Mouse (Mus musculus) kidney, postnatal 36 days (tissue): ENCODE results near the gene Gm16181.

Experiments used
- DNase-seq, 2 experiments: peaks; one replicate each; pipeline ENCODE4 v3.0.0; 2021 to 2022; ENCODE audit warnings: mixed read lengths in 2 of 2

Gm16181 gene

DNA sequence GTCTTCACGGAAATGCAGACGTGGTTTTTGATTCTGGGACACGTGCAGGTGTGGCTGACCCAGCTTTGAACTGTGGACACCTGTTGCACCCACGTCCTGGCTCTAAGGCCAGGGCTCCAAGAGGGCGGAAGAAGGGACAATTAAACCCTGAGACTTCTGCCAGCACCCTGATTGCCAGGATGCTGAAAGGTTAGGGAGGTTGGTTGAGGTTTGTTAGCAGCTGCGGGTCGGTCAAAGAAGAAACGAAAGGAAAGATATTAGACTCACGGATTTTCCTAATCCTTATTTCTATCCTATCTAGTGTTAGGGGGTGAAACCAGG is 24.4 kb upstream of the Gm16181 start:
- DNase-seq: peak in 1 of 2 experiments; percentile 25

DNA sequence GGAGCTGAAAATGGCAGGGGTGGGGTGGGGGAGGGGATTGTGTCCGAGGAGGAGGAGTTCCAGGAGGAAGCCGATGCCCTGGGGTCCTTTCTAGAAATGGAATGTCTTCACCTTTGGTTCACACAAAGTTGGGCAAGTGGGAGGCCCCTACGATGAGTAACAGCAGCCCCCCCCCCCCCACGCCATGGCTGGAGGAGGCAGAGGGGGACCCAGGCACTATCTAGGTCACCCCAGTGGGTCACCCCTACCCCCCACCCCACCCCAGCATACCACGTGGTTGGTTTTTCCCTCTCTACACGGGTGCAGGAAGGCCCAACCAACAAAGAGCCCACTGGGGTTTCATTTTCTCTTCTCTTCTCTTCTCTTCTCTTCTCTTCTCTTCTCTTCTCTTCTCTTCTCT is 23.5 kb upstream of the Gm16181 start:
- DNase-seq: no peak

- no peak for DNase-seq
Observed at GRCm38 (mm10) chr17:35198029-35198428, 22.6 kb upstream of the Gm16181 start.

DNA sequence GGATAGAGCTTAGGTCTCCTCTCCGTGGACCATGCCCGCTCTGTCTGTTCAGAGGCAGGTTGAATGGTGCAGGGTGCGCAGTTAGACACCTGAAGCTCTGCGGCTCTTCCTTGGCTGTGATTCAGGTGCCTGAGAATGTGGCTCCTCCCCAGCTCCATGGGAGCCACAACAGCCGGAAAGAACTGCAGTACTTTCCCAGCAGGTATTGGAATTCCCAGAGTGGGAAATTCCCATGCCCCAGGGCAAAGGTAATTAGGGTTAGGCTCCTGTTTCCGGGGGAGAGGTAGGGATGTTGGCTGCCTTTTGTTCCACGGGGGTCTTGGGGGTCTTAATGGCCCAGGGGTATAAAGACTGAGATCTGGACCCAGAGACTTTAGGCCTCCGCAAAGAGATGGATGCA is 21.7 kb upstream of the Gm16181 start:
- no peak for DNase-seq

DNA sequence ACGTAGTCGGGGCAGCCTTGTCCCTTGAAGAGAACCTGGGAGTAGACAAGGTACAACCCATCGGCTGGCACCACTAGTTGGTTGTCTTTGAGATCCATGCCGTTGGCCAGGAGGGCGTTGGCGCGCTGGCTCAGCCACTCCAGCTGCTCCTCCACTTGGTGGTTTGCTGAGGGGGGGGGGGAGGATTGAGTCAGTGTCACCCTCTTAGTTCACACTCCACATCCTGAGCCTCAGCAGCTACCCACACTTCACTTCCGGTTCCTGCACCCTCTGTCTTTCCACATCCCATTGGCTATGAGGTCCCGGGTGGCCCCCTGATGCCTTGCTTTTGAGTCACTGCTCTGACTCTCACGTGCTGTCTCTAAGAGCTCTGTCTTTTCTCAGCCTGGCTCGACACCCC is 20.2 kb upstream of the Gm16181 start:
- no peak for DNase-seq

DNA sequence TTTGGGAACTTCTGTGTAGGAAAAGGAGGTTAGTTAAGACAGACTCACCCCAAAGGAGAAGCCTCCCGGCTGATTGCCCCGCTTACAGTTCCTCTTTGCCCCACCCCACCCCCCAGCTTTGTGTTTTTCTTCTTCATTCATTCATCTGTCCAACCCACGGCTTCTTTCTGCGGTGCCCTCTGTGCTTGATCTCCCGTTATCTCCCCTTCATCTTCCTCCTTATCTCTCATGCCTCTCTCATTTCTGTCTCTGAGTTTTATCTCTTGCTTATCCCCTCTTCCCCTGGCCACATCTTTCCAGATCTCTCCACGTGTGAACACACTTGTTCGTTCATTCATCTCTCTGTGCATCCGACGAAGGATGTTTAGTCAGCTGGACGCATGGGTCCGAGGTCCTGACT is 19.5 kb upstream of the Gm16181 start:
- no peak for DNase-seq

GRCm38 (mm10) chr17:35201787-35202186 is 18.8 kb upstream of the Gm16181 start, which contains the start of gene Tnf:
Gene Tnf, minus strand, starts transcription at chr17:35202007.
- peak; percentile 36 to 66 for DNase-seq

GRCm38 (mm10) chr17:35202442-35202841 is 18.2 kb upstream of the Gm16181 start:
- DNase-seq: no peak

- DNase-seq: no peak
Observed at GRCm38 (mm10) chr17:35204494-35205379, 15.9 kb upstream of the Gm16181 start, which contains the start of gene Lta. Gene Lta, minus strand, starts transcription at chr17:35205351.

DNA sequence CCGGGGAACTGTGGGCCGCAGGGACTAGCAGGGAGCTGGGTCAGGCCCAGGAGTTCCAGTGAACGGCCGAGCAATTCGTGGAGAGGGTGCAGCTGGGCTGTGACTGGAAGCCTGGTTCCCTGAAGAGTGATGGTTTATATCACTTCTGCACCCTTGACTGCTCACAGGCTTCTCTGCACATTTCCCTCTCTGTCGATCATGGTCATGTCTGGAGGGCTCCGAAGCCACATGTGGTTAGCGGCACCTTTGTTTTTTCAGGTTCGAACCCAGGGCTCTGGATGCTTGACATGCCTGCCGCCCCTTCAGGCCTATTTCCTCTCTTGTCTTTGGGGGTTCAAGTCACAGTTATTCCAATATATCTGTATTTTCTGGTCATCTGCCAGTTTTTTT is 15.3 kb upstream of the Gm16181 start:
- no peak for DNase-seq

DNA sequence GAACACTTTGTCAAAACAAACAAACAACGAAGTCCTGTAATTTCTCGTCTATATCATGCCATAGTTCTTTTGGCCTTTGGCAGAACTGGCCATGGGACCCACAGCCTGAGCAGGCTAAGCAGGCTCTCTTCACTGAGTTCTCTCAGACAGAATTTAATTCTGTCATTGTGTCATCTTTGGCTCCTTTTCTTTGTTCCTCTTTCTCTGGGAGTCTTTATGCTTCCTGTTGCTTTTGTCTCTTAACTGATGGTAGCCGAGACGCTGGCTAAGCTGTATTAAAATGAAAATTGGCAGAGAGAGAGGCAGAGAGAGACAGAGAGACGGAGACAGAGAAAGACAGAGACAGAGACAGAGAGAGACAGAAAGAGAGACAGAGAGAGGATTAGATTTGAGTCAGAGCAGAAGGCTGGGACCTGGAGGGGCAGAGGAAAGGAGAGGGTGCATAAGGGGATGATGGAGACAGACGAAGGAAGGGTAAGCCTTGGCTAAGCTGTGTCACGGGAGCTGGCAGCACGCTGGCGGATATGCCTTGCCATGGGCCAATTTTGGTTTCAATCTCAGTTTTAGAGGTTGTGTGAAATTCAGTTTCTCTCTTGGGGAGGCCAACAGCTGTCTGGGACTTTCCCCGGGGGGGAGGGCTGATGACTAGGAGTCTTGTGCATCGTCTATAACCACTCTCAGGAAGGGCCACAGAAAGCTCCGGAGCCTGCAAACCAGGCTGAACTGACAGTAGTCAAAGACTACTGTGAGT is 10.7 kb upstream of the Gm16181 start:
- DNase-seq: no peak

DNA sequence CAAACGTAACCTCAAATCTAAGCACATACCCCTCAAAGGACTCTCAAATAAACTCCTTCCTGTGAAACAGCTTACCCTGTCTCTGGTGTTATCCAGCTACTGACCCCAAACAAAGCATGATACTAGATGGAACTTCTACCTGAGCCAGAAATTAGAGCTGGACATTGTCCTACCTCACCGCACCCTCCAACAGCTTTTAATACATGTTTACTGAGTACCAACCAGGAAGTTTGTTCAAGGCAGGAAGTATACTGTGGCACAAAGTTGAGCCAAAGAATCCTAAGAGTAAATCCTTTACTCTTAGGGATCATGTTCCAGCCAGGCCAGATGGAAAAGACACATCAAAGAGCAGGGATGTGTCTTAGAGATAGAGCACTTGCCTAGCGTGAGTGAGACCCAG is 10.0 kb upstream of the Gm16181 start:
- no peak for DNase-seq

GRCm38 (mm10) chr17:35213071-35213470 is 7.6 kb upstream of the Gm16181 start:
- no peak for DNase-seq

DNA sequence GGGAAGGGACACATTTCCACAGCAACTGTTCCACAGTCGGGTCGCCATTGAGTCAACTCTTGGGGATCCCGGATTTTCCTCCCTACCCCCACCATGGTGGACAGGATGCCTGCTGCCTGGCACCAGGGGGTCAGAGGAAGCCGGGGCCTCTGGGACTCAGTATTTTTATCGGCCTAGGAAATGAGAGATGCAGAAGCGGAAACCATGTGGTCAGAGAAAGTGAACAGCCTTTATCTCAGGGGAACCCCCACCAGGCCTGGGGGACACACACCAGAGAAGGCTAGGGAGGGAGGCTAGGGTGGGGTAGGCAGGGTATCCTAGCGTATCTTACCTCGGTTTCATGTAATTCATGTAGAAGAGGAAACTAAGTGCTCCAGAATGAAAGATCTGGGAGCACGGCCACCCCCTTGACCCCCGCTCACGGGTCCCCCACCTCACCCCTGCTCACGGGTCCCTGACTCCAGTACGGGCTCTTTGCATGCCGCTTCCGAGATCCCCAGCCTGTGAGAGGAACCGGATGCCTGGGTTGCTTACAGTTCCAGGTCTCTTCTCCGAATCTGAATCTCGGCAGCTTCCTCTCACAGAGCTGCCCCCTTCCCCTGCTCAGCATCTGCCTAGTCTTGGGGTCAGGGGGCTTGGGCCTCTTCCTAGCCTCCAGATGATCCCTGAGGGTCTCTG is 2.0 kb upstream of the Gm16181 start:
- DNase-seq: peak; percentile 55 to 56

GRCm38 (mm10) chr17:35219601-35220041 is 1.0 kb upstream of the Gm16181 start:
- peak; percentile 41 to 43 for DNase-seq

DNA sequence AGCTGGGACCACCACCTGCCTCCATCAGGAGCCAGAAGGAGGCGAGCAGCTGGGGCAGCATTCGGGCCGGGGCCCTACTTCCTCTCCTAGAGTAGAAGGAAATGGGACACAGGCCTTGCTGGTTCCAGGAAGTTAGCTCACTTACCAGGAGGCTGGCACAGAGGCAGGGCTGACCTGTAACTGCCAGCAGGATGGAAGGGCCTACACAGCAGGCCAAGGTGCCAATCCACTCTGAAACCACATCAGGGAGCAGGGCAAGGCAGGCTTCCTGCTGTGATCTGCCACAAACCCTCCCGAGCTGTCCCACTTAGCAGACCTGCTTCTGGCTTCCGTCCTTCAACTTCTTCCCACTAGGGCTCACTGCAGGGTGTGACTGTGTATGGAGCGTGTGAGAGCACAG is 1.7 kb downstream of the Gm16181 start:
- DNase-seq: peak in 1 of 2 experiments; percentile 33

DNA sequence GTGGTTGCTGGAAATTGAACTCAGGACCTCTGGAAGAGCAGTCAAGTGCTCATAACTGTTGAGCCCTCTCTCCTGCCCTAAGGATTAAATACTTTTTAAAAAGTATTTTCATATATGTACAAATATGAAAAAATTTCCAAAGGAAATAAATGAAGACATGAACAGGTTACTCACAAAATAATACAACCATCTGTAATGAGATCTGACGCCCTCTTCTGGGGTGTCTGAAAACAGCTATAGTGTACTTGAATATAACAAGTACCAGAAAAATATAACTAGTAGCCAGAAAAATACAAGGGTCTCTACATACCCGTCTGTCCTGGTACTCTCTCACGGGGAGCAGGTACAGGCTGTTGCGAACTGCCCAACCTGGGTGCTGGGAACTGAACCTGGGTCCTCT is 4.0 kb downstream of the Gm16181 start:
- no peak for DNase-seq

- no peak for DNase-seq
Observed at GRCm38 (mm10) chr17:35225456-35225855, 4.8 kb downstream of the Gm16181 start.

DNA sequence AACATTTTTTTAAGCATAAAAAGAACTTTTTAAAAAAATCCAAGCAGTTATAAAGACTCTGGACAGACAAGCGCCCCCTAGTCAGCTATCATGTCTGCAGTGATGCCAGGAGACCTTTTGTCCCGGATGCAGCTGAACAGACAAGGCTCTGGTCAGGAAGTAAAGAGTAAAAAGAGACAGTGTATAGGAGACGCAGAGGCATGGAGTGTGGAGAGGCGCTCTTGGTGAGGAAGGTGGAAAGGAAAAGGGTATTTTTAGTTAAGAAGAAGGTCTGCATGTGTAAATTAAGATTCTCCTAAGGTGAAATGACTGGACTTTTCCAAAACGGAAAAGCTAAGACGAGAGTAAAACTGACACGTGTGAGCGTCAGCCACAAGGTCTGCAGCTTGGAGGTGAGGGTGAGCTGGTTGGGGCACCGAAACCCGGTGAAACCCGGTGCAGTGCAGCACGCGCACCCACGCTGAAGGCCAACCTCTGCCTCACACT is 6.0 kb downstream of the Gm16181 start:
- DNase-seq: peak; percentile 45 to 50

DNA sequence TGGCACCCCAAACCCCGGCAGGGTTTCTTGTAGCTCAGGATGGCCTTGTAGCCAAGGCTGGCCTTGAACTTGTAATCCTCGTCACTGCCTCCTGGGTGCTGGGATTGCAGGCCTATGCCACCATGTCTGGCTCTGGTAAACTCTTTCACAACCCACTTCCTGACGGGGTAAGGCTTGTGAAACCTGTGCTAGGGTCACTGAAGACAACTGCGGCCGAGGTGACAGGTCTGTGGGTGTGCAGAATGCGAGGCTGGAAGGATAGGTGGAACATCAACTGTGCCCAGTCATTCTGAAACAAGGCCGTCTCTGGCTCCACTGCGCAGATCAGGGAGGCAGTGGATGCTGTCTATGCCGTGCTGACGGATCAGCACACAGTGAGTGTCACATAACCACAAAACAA is 10.4 kb downstream of the Gm16181 start:
- no peak for DNase-seq

DNA sequence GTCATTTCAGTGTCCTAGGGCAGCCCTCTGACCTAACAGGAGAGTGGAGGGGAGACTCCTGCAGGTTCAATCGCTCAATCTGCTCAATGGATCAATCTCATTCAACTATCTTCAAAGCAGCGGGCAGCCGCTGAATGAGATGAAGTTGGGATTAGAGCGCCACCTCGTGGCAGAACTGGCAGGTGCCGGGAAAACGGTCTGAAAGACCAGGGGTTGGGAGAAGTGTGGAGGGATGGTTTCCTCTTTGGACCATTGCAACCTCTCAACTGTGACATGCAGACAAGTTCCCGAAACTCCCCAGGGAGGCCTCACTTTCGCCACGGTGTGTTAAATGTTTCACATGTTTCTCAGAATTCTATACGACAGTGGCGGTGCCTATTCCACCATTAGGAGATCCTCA is 11.4 kb downstream of the Gm16181 start:
- peak; percentile 77 to 94 for DNase-seq

GRCm38 (mm10) chr17:35232659-35233058 is 12.0 kb downstream of the Gm16181 start:
- DNase-seq: no peak
